Mouse (Mus musculus) bone marrow, adult 2 months (tissue): Measurements from ENCODE around the gene Tifab. TPM values are rescaled to one million over a fixed set of nuclear protein-coding genes. Genes with fewer than 3 reads are reported as not detected.
"Not testable (repeated sequence)": the region's sequence is repeated elsewhere in the genome, so short reads cannot be mapped to it uniquely, and the experiment has no call there.

Source experiments
- H3K27ac ChIP-seq: fragments of 200-500 bp; 2 replicates; pipeline ENCODE4 v1.5.1; 2012; ENCODE audit warnings: low read depth, mild to moderate bottlenecking, control low read depth, inconsistent platforms, low read length; ENCODE audit not compliant: control insufficient read depth, poor library complexity, insufficient read depth
- H3K4me1 ChIP-seq: fragments of 200-500 bp; 2 replicates; pipeline ENCODE4 v1.6.1; 2011; ENCODE audit warnings: low read length; ENCODE audit not compliant: control insufficient read depth, insufficient read depth
- H3K4me3 ChIP-seq: fragments of 200-500 bp; replicated peaks from 2 replicates; pipeline ENCODE3; 2011; ENCODE audit warnings: mild to moderate bottlenecking, low read depth, low read length, control low read depth; ENCODE audit not compliant: control insufficient read depth
- CTCF ChIP-seq: fragments of 200-500 bp; IDR thresholded peaks from 2 replicates; pipeline ENCODE4 v1.5.1; 2011; ENCODE audit warnings: low read length, control low read depth; ENCODE audit not compliant: control insufficient read depth, insufficient read depth
- POLR2A ChIP-seq: fragments of 200-500 bp; IDR thresholded peaks from 2 replicates; pipeline ENCODE4 v1.6.1; 2011; ENCODE audit warnings: low read depth, mild to moderate bottlenecking, control low read depth, low read length, borderline replicate concordance; ENCODE audit not compliant: control insufficient read depth
- WGBS: fragments of 180-500 bp; shearing (Covaris S2); methylation state at CpG from one replicate; pipeline ENCODE4 v1.1.7; 2018; 5-methylcytosine and 5-hydroxymethylcytosine counted together
- polyA plus RNA-seq: library from polyadenylated mRNA; stranded (reverse); fragments of >200 nt; gene quantifications from 2 replicates; pipeline ENCODE4 v1.2.4, GENCODE M21; 2011; ENCODE audit warnings: low replicate concordance; ENCODE audit not compliant: missing spikeins, insufficient read depth, insufficient read length

The Tifab gene
- polyA plus RNA-seq, 1 experiment, result 70.7 TPM

DNA sequence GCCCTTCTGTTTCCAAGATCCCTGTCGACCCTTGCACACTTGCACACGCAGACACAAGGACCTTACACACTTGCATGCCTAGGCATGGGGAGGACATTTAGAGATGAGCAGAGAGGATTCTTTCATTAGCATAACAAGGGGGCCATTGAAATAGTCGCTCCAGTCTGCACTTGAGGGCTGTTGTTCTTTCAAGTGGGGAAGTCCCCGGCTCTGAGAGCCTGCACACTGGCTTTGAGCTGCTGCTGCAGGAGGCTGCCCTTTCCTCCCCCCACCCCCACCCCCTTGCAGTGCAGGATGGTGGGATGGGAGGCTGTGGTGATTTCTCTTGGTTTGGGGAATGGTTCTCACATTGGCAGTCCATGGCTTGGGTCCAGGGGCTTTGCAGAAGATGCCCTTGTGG, 37.4 kb upstream of the Tifab start:
- 33% methylated on average over 4 of the region's 4 CpGs for WGBS
- H3K4me1 ChIP-seq, result no peaks in the 10 kb centered on the region
- no peak overlapping the region for H3K27ac ChIP-seq
- no peak for TF ChIP-seq CTCF
- TF ChIP-seq POLR2A, result no peak
- no peak overlapping the region for H3K4me3 ChIP-seq

DNA sequence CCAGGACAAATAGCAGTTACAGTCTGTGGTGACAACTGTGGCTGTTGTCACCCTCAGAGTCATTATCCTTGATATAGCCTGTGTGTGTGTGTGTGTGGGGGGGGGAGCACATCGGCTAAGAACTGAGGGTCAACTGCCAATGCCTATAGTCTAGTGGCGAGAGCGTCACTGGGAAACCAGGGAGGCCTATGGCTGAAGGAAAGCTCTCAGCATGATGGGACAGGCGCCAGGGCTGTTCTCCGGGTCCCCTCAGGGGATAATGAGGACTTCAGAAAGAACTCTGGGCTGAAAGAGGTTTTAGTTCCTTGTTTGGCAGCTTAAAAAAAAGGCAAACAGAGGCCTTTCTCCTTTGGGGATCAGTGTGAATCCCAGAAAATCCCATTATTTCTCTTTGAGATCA, 35.9 kb upstream of the Tifab start:
- Histone ChIP-seq H3K4me1 (no peaks in the 10 kb centered on the region), H3K4me3 (no peak overlapping the region), H3K27ac (no peak overlapping the region)
- no peak for TF ChIP-seq POLR2A
- TF ChIP-seq CTCF, result no peak
- WGBS, result 78% methylated on average over 5 of the region's 5 CpGs

DNA sequence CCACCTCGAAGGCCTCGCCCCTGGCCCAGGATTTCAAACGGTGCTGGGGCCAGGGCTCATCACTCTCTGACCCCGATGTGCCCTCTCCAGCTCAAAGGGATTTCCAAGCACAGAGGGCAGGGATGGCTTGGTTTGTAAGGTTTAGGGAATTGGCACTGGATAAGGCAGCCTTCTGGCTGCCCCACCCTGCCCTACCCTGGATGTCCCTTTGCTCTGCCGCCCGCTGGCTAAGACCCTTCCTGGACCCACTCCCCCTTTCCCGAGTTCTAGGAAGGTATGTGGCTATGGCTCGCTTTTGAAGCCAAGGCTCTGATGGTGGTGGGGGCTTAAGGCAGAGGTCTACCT, 30.4 kb upstream of the Tifab start:
- no peak for TF ChIP-seq CTCF
- no peaks in the 10 kb centered on the region for H3K4me1 ChIP-seq
- H3K4me3 ChIP-seq, result no peak overlapping the region
- no peak overlapping the region for H3K27ac ChIP-seq
- WGBS, result 48% methylated on average over 8 of the region's 8 CpGs

DNA sequence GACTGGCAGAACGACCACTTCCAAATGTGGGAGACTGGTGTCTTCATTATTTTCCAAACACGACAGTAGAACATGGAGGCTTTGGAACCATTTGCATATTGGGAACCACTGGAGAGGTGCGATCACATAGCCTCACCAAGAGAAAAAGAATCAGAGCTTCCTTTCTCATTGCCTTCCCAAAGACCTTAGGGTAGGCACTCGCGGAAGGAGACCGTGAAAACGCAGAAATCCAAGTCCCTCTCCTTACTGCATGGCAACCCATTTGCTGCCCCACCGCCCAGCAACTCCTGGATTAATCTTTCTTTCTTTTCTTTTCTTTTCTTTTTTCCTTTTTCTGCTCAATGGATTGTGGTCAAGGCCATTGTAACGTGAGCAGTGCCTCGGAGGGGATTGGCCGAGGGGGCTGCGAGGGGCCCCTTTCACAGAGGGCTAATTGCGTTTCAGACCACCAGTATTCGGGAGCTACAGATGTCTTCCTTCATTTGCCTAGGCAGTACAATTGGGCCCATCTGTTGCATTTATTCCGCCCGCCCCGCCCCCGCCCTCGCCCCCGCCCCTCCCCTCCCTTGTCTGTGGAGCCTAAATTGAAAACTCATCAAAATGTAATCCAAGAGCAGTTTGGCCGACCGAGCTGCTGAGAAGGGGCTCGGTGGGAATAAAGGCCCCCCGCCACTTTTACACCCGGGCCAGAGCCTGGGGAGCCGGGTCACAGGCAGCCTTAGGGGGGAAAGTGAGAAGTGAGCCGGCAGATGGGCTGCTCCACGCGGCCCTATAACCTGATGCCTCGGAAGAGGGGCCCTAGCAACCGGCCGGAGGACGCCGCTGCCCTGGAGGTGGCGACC, 29.8 kb upstream of the Tifab start:
- no peaks in the 10 kb centered on the region for H3K4me1 ChIP-seq
- no peak overlapping the region for H3K4me3 ChIP-seq
- TF ChIP-seq POLR2A, result no peak
- no peak for TF ChIP-seq CTCF
- H3K27ac ChIP-seq, result no peak overlapping the region
- 32% methylated on average over 35 of the region's 35 CpGs for WGBS

DNA sequence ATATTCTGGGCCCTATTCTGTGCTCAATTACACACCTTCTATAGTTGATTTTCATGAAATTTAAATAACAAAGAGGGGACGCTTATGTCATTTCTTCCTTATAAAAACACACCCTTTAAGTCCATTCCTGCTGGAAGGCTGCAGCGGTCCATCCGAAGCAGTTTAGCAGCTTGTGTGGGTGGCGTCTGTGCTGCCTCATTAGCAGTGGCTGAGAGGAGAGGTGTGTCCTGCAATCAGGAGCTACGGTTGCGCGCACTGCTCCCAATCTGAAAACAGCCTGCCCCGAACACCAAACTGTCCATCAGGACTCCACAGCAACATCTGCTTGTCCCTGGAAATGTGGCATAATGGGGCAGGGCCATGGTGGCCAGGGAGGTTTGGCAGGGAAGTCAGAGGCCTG, 20.8 kb upstream of the Tifab start:
- no peak overlapping the region for H3K27ac ChIP-seq
- H3K4me3 ChIP-seq, result no peak overlapping the region
- no peak for TF ChIP-seq POLR2A
- no peak for TF ChIP-seq CTCF
- WGBS, result 80% methylated on average over 8 of the region's 8 CpGs
- no peaks in the 10 kb centered on the region for H3K4me1 ChIP-seq

DNA sequence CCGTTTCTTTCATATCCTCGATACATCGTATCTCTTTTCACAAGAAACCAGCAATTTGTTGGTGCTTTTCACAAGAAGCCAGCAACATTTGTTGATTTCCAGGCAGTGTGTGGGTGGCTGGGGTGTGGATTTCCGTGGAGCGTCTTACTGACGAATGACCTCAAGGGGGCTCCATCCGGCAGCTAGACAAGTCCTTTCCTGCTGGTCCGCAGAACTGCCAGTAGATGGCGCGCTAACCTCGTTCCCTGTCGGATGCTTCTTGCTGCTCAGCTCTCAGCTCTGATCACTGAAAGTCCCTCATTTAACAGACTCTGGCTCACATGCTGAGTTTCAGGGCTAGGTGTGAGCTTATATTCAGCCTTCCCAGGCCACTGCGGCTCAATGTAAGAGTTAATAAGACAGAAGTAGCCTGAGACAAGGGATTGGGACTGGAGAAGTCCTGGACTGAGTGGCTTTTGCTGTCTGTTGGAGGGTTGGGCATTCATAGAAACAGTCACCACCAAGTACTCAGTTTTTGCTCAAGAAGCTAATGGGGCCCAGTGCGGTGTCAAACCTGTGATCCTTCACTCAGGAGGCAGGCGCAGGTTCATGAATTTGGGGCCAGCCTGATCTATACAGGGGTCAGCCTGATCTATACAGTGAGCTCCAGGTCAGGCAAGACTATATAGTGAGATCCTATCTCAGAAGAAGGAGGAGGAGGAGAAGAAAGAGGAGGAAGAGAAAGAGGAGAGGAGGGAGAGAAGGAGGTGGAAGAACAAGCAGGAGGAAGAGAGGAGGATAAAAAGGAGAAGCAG, 19.0 kb upstream of the Tifab start:
- 11% methylated on average over 15 of the region's 15 CpGs for WGBS
- Histone ChIP-seq H3K4me1 (peaks cover 2% of the 10 kb centered on the region; the same call in 1 of the 2 replicates), H3K27ac (no peak overlapping the region), H3K4me3 (no peak overlapping the region)
- TF ChIP-seq POLR2A, result no peak
- peak; percentile 100 for TF ChIP-seq CTCF

DNA sequence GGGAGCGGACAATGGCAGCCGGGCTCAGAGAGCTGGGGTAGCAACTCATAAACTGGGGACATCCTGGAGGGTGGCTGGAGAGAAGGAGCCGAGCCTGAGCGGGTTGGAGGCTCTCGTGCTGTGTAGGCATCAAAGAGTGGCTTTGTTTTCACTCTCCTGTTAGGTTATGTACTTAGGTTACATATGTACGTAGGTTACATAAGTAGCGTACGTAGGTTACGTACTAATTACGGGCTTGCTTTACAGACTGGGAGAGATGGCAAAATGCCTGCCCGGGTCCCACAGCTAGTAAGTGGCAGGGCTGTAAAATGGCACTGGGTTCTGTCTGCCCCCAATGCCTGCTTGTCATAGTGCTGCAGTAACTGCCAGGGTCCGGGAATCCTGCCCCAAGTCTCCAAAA, 18.3 kb upstream of the Tifab start:
- Histone ChIP-seq H3K27ac (no peak overlapping the region), H3K4me3 (no peak overlapping the region), H3K4me1 (peaks cover 2% of the 10 kb centered on the region; the same call in 1 of the 2 replicates)
- TF ChIP-seq POLR2A, result no peak
- no peak for TF ChIP-seq CTCF
- WGBS, result 82% methylated on average over 12 of the region's 12 CpGs

DNA sequence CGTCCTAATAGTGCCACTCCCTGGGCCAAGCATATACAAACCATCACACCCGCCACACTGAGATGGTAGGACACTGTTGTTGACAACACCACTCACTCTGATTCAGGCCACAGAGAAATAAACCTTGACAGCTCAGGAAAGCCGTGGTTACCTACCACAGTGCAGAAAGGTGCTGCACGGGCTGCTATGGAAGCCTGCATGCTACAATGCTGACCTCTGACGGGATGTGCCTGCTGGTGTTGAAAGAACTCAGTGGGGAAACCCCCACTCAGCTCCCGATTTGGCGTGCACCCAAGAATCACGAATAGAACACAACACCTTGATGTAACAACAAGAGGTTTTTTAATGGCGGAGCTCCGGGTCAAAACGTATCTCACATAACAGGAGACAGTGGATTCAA, 17.1 kb upstream of the Tifab start:
- H3K4me1 ChIP-seq, H3K4me3 ChIP-seq, H3K27ac ChIP-seq: not testable (repeated sequence)
- 61% methylated on average over 11 of the region's 11 CpGs for WGBS

DNA sequence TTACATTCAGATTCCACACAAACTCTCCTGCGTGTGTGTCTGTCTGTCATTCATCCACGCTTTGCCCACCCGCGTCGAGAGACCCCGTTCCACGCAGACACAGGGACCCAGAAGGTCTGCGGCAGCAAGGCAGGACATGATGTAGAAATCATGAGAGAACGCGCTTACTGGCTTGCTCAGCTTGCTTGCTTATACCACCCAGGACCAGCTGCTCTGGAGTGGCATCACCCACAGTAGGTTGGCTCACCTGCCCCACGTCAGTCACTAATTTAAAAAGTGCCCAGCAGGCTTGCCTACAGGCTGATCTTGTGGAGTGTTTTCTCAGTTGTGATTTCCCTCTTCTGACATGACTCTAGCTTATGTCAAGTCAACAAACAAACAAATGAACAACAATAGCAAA, 15.5 kb upstream of the Tifab start:
- not testable (repeated sequence) for H3K27ac ChIP-seq, H3K4me1 ChIP-seq, H3K4me3 ChIP-seq
- 83% methylated on average over 11 of the region's 11 CpGs for WGBS
